Mouse (Mus musculus) cerebellum, adult 9-11 months (tissue): ENCODE data around the gene Adamts17.

Experiments used
- DNase-seq: peaks from one replicate; pipeline ENCODE4 v3.0.0; 2022

Gene Adamts17

GRCm38 (mm10) chr7:66847299-66847698, 7.8 kb downstream of the Adamts17 start:
- DNase-seq, result no peak

- no peak for DNase-seq
Observed at GRCm38 (mm10) chr7:66849316-66849715, 9.8 kb downstream of the Adamts17 start.

GRCm38 (mm10) chr7:66852164-66852563, 12.6 kb downstream of the Adamts17 start:
- no peak for DNase-seq

- no peak for DNase-seq
Observed at GRCm38 (mm10) chr7:66857610-66858009, 18.1 kb downstream of the Adamts17 start.

GRCm38 (mm10) chr7:66858247-66859075, 18.9 kb downstream of the Adamts17 start:
- no peak for DNase-seq

- no peak for DNase-seq
Observed at GRCm38 (mm10) chr7:66859220-66859619, 19.7 kb downstream of the Adamts17 start.

- DNase-seq, result no peak
Observed at GRCm38 (mm10) chr7:66866944-66867718, 27.6 kb downstream of the Adamts17 start.

GRCm38 (mm10) chr7:66867719-66868501, 28.4 kb downstream of the Adamts17 start:
- peak; percentile 12 for DNase-seq

- no peak for DNase-seq
Observed at GRCm38 (mm10) chr7:66871520-66871919, 32.0 kb downstream of the Adamts17 start.

GRCm38 (mm10) chr7:66871940-66872511, 32.5 kb downstream of the Adamts17 start:
- no peak for DNase-seq

- no peak for DNase-seq
Observed at GRCm38 (mm10) chr7:66873235-66873634, 33.7 kb downstream of the Adamts17 start.

GRCm38 (mm10) chr7:66891431-66891830, 51.9 kb downstream of the Adamts17 start:
- DNase-seq, result no peak

- no peak for DNase-seq
Observed at GRCm38 (mm10) chr7:66892096-66892495, 52.6 kb downstream of the Adamts17 start.

- no peak for DNase-seq
Observed at GRCm38 (mm10) chr7:66902376-66902775, 62.8 kb downstream of the Adamts17 start.

GRCm38 (mm10) chr7:66903014-66903413, 63.5 kb downstream of the Adamts17 start:
- DNase-seq, result peak; percentile 81

- DNase-seq, result no peak
Observed at GRCm38 (mm10) chr7:66905941-66906340, 66.4 kb downstream of the Adamts17 start.

GRCm38 (mm10) chr7:66912866-66913265, 73.3 kb downstream of the Adamts17 start:
- no peak for DNase-seq

- DNase-seq, result no peak
Observed at GRCm38 (mm10) chr7:66923595-66923994, 84.1 kb downstream of the Adamts17 start.

GRCm38 (mm10) chr7:66924104-66924503, 84.6 kb downstream of the Adamts17 start:
- no peak for DNase-seq

- no peak for DNase-seq
Observed at GRCm38 (mm10) chr7:66929263-66929662, 89.7 kb downstream of the Adamts17 start.

- DNase-seq, result no peak
Observed at GRCm38 (mm10) chr7:66931291-66931690, 91.8 kb downstream of the Adamts17 start.

- DNase-seq, result no peak
Observed at GRCm38 (mm10) chr7:66933251-66933650, 93.7 kb downstream of the Adamts17 start.

- no peak for DNase-seq
Observed at GRCm38 (mm10) chr7:66934062-66934461, 94.5 kb downstream of the Adamts17 start.
